Mouse (Mus musculus) cerebellum, adult 18-20 months (tissue): ENCODE data around the gene Prr5l.

Experiments
- DNase-seq, 2 experiments: peaks; one replicate each; pipeline ENCODE4 v3.0.0; 2021

Prr5l gene

DNA sequence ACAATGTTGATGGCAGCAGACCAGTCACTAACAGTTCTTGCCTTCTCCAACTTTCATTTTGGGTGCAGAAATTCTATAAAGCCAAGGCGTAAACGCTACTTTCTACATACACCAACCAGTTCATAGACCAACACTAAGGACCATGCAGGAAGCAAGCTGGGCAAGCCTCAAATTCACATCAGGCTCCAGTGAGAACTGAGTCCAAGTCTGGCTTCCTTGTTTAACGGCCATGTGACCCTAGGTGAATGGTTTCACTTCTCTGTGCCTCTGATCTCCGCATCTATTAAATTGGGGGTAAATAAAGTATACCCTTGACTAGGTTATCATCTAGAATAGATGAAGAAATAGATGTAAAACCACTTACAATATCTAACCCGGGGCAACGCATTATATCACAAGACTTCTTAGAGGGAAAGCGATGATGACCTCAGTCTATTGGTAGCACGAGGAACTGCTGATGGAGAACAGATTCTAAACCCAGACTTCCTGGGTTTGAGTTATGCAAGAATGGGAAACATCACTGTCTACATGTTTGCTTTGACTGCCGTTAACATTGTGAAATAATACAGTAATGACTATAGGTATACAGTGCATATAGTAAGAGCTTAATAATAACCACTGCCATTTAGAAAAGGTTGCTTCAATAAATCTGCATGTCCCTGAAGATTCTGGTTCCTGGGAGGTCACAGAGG is 1.2 kb downstream of the Prr5l start:
- DNase-seq = no peak

DNA sequence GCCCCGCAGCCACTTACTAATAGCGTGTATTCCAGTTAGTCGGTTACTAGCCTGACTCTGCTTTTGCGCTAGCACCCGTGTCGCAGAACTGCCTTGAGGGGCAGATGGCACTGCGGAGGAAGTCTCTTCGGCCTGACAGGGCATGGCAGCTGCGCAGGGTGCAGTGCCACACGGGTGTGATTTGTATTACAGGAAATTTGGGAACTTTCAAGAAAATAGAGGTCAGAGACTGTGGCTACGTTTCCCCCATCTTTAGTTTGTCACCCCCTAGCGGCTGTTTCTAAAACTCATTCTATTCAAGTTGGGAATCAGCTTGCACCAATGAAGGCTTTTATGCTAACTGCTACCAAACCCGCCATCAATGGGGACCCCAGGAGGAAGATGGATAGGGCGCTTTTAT is 11.6 kb downstream of the Prr5l start:
- DNase-seq = peak; percentile 34 to 45

DNA sequence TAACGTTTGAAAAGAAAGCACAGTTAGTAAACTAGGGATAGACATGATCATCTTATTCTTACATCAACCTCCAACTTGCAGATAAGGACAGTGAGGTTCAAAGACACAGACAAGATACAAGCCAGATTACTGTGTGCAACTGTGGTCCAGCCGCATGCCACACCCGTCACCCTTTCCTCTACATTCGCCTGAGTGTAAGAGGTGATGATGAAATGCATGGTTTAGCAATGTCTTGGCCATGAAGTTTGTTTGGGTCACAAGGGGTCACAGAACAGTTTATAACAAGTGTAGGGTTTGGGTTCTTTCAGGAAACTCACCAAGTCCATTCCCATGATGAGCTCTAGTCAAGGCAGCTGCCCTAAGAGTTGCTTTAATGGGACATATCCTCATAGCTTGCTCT is 14.1 kb downstream of the Prr5l start:
- no peak for DNase-seq

DNA sequence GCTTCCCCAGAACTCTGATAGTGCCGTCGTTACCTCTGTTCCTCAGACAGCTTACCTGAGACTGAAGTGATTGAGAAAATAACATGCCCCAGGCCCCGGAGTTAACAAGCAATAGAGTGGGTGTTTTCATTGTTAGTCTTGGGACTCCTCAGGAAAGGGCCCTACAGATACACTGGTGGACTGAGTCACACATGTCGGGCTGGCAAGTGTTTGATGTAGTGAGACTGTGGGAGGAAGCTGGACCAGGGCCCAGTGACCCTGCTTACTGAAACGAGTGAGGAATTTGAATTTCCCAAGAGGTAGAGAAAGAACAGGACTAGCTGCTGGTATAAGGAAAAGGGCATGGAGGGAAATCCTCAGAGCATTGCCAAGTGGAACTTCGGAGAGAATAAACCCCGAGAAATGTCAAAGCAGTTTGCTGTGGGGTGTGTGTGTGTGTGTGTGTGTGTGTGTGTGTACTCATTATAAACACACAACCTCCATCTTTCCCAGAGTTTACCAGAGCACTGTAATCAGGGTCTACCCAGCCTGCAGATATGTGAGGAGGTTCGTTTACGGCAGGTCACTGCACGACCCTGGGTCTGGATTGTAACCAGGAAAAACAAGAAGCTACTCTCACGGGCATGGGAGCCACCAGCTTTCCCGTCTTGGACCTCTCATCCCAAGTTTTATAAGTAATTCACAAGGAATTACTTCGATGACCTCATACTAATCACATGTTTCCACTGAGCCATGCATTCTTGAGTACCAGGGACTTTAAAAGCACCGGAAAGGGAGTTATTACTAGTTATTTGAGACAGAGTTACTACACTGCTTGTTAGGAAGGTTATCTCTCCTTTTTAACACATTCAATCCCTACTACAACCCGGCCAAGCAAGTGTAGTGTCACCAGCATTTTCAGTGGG is 20.4 kb downstream of the Prr5l start:
- no peak for DNase-seq

DNA sequence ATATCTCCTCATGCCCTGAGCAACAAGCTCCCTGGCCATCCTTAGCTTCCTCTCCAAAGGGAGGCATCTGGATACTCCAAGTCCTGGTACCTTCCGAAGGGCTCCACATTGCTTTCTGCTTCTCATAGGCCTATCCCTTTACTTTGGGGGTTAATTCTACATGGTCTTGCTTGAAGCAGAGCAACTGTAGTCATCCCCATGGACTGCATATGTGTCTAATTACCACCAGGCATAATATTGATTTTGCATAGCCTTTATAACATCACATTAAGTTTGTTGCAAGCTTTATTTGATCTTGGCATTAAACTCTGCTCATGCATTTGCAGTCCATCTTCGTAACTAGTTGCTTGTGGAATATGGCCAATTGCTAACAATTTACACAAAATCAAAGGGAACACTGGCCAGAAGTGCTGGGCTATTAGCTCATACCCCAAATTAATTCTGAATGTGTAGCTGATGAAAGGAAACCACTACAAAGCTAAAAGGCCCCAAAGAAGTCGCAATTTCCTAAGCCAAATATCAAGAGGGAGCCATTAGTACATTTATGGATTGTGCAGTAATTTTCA is 21.8 kb downstream of the Prr5l start:
- DNase-seq = no peak

DNA sequence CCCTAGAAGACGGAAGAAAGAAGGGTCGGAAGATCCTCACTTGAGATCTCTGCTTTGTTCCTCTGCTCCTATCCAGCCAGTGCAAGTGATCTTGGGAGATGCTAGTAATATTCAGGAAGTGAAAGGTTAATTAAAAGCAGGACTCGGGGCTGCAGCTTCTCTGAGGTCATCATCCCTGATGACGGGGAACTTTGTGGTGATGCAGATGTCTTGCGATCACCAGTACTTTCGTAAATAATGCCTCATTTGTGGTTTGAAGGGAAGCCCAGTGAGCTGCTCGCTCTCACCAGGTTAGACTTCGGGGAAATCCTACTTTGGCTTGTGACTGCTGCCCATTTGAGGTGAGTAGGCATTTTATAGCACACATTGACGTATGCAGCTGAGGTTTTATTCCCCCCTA is 26.7 kb downstream of the Prr5l start:
- DNase-seq = no peak

DNA sequence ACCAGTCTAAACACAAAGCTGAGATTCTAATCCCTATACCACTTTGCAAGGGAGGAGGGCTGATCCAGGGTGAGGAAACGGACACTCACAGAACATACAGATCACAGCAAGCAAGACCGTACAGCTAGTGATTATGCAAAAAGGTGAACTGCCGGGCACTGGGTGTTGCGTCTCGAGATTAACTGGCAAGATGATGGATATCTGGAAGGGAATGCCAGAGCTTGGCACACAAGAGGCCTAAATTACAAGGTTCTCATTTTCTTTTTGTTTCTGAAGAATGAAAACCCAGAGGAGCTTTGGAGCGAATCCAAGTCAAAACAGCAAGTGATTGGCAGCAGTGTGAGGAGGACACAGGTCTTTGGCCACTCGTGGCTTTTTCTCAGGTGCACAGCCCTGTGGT is 28.0 kb downstream of the Prr5l start:
- no peak for DNase-seq

DNA sequence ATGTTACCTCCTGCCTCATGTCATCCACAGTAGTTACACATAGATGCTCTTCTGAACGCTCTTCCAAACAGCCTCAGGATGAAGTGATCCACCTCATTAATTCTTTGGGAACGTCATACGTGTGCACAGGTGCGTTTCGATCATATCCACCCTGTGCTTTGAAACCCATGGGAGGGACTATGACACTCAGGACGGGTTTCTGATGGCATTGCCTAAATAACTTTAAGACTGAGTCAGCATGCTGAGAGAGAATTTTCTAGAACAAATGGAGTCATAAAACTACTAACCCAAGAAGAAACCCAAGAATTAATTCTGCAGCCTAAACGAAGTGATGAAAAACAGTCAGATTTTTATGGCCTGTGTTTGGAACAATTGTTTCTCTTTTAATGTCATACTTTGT is 40.1 kb downstream of the Prr5l start:
- DNase-seq = no peak

DNA sequence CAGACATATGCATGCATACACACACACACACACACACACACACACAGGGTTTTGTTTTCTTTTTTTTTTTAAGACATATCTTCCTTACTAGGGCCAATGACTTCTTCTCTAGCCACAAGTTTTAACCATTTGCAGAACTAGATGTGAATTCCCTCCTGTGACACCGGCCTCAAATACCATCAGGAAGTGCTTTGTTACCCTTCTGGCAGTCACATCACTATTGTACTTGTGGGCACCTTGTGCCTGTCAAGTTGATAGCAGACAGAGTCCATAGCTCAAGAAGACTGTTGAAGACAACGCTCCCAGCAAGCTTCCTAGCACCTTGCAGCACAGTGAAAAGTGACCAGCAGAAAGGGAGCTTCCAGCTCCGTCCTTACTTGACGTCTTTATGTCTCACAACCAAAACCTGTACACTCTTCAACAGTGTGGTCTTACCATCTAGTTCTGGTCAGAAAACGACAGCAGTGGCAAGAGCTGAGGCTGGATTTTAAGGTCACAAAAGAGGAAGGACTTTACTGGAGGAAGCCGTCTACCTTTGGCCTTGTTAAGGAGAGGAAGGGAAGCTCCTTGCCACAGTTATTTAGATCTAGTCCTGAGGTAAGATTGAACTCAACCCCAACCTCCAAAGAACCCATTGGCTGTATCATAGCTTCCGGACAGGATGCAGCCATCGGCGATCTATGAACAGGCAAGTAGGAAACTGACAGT is 47.9 kb downstream of the Prr5l start:
- DNase-seq = no peak

DNA sequence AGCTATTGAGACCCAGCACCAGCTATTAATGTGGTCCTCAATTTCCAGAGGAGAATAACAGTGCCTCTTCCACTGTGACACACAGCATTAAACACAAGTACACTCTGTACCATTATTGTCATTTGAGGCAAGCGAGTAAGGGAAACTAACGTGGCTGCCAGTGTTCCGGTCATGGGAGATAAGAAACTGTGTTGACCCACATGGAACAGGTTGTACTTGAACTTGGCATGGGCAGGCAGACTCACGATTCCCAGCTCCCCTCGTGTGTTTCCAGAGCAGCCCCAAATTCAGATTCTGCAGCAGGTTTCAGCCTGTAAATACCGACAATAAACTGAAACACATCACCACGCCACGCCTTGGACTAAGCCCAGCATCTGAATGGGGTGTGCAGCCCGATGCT is 50.5 kb downstream of the Prr5l start:
- DNase-seq = no peak

DNA sequence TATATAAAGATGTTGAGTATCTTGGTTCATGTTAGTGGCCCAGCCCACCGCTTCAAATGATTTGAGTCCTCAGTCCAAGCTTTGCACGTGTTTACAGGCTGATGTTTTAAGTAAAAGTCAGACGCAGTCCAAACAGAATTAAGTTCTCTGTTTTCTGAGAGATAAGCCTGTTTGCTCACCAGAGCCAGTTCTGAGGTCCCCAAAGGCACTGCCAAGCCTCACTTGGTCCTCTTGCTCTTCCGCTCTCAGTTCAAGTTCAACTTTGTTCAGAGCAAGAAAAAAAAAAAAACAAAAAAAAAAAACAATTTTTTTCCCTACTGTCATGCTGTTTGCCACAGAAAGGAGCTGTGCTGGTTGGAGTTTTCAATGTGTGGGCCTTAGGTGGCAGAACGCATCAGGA is 51.0 kb downstream of the Prr5l start:
- DNase-seq = no peak

DNA sequence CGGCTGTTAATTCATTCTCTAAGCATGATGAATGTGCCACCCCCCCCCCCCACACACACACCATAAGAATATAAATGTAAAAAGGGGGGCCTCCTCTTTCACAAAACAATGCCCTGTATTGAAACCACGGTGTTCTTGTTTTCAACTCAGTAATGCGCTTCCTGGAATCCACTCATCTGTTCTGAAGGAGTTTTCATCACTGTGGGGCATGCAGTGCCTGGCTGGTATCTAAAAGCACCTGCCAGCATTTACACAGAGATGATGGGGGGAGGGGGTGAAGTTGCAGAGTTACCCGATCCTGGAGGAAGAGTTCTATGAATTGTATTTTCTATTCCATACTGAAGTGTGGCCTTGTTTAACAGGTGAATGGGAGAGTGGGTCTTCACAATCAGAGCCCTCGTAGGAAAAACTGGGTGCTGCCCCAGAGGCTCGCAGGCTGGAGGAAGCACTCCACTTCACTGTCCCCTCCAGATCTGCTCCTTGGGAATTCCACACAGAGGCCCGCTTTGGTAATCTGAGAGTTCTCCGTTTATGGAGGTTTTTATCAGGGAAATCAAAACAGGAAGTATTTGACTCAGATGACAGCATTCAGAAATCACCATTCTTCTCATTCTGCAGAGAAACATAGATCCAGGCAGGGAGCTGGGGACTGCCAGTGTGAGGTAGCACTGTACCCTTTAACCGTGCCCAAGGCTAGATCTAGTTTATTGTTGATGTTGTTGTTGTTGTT is 52.5 kb downstream of the Prr5l start:
- DNase-seq = no peak

DNA sequence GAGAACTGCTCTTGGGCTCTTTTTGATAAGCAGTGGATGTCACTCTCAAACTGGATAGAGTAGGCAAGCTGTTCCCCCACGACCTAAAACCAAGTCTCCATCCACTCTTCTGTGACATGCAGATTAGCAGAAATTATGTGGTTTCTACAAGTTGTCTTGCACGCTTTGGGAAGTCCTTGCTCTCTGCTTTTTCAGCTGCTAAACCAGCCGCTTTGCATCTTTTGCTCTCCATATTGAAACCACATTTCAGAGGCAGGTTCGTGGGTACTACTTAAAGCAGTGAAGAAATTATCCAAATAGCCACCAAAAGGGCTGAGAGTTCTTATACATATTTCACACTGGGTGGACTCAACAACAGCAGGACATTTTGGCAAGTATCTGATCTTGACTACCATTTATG is 53.8 kb downstream of the Prr5l start:
- no peak for DNase-seq

DNA sequence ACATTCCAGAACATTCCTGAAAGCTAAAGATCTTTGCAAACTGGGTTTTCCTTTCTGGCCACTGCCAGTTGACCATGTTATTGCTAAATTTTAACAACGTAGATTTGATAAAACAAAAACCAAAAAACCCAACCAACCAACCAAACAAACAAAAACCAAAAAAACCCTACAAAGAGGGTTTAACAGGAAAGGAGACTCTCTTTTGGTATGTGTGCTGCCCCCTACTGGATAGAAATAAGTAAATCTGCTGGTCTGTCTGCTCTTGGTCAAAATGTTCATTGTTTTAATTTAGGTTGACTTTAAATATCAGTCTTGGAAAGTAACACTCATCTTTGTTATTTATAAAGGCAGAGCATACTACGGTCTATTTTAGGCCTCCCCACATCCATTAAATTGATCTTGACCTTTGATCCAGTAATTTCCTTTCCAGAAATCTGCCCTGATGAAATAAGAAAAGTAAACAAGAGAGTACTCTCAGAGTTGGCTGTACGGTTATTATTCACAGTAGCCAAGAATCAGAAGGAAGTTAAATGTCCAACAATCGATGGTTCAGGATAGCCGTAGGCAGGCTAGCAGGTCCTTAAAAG is 54.7 kb downstream of the Prr5l start:
- DNase-seq = peak in 1 of 2 experiments; percentile 6

DNA sequence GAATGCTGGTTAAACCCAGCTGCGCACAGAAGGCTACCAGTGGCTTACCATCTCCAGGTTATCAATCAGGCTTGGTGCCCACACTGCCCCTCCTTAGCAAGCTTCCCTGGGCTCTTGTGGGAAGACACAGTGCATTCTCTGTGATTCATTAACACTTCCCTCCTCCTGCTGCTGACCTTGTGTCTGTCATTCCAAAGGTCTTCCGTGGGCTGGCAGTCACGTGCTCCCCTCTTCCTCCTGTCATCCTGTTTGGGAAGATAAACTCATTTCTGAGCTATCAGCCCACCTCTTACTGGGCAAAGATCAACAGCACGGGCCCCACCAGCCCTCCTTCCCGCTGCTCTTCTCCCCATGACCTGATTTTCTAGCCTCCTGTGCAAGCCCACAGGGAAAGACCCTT is 55.2 kb downstream of the Prr5l start:
- DNase-seq = no peak

DNA sequence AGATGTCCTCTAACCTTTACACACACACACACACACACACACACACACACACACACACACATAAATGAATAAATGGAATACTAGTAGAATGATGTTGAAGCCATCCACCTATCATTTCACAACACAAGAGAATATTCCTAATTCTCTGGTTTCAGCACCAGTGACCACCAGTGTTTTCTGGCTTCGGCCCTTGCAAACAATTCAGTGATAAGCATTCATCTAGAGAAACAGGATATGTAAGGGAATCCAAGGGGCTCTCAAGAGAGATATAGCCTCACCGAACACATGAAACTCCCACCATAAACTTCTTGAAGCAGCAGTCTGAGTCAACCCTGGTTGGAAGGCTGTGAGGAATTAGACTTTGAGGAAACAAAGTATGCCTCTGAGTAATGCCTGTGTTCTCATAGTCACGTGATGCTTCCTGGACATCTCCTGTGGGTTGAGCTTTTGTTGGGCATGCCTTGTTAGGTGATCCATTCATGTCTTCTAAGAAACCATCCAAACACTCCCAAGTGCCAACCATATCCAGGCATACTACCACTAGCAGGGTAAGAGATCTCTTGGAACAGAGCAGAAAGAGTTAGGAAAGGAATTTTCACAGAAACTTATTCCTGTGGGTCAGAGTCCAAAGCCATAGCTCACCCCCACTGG is 55.8 kb downstream of the Prr5l start:
- DNase-seq = no peak

DNA sequence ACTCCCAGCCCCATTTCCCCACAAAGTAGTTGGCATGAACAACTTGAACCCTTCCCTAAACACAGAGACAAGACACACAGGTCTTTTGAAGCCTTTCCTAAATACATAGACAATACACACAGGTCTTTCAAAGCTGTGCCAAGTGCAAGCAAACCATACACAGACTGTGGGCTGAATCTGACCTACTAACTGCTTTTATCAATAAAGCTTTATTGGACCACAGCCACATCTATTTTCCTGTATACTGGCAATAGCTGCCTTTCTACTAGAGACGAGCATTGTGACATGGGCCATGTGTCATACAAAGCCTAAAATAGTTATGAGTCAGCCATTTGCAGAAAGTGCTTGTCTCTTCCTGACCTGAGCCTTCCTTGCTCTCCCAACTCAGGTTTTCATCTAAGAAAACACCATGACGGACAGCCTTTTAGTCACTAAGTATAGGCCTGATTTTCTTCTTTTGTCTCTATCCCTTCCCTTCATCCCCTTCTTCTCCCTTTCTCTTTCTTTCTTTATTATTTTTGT is 56.6 kb downstream of the Prr5l start:
- DNase-seq = no peak

DNA sequence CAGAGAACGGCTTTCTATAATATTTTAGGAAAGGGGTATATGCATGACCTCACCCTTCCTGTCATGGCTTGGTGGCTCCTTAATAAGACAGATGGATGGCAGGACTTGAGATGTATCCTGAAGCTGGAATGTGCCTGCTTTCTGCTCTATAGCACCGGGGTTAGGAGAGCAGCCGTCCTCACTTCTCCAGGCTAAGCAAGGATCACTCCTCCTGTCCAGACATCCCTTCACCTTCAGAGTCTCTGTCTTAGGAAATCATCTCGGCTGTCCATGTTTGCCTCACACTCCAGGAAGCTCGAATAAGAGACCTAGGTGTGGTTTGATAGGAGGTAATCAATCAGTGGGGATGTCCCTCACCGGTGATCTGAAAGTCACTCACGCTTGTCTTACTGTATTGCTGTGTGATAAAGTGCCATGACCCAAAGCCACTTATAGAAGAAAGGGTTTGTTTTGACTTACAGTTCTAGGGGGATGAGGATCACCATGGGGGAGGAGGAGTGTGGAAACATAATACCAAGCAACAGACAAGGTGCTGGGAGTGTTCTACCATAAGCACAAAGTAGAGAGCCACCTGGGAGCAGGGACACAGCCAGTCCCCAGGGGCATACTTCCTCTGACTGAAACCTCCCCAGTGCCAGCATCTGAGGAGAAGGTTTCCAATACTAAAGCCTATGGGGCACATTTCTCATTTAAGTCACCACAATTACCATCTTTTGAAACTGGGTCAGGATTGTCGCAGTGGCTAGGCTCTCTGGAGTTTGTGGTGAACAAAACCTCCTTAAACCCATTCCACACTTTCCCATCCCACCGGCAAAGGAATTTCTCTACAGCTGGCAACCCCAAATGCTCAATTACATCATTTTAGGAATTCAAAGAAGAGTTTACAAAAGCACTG is 57.4 kb downstream of the Prr5l start:
- DNase-seq = no peak

DNA sequence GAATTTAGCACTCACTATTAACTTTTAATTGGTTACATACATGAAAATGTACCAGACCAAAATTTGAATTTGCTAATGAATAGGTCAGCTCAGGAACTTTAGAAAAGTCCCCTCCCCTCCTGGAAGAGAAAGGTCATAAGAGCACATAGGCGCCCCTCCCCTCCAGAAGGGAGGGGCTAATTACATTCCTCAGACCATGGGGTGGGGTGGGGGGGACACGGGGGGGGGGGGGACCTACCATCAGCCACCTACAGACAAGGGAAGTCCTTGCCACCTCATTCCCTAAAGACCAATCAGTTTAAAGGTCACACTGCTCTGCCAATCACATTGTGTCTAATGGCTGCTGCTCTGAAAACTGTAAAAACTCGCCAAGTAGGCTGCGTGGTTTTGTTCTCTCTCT is 59.0 kb downstream of the Prr5l start:
- no peak for DNase-seq

DNA sequence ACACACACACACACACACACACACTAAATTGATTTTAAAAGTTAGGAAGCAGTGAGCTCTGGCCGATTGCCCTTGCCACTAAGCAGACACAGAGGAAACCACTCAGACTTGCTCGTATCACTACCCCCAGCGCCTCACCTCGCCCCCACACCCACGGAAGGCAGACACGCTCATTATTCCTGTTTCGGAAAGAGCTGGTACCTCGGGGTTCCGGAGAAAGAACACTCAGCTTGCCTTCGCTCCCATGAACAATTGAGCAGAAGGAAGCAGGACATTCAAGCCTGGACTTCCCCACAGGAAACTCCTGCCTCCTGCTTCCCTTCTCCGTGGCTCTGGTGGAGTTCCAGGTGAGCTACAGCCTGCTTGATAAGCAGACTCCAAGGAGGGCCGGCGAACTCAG is 60.0 kb downstream of the Prr5l start:
- no peak for DNase-seq

DNA sequence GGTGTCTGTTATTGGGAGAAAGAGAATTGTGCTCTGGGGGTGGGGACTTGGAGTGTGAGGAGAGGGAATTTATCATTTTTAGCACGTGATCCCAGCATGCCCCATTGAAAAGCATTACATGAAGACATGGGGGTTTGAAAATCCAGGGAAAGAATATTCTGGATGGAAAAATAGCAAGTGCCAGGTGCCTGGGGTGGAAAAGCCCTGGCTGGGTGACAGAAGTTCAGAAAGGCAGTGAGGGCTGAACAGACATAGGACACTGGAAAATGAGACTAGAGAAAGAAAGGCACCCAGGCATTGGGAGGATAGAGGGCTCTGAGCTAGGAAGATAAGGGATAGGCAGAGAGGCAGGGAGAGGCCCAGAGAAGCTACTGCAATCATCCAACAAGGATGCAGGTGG is 62.0 kb downstream of the Prr5l start:
- no peak for DNase-seq
